Mouse (Mus musculus): Measurements from ENCODE around the gene Gm11639. TPM values are rescaled to one million over a fixed set of nuclear protein-coding genes. Genes with fewer than 3 reads are reported as not detected.

Gm11639 gene
- polyA plus RNA-seq, 1 experiment = 0.07 TPM

DNA sequence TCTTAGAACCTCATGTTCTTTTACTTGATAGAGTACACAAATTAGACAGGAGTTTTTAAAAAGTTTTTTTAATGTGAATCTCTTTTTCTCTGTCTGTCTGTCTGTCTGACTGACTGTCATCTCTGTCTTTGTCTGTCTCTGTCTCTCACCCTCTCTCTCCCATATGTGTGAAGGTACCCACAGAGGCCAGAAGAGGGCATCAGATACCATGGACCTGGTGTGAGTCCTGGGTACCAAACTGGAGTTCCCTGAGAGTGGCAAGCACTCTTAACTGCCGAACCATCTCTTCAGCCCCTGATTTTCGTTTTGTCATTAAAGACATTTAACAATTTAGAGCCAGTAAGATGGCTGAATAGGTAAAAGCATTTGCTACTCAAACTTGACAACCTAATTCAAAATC is 21.6 kb downstream of the Gm11639 start:
- Histone ChIP-seq H3K4me3 (ENCODE audit: low read depth, low read length) (no peak overlapping the region), H3K9me3 (replicated peaks; ENCODE audit: control insufficient read depth, insufficient read depth, low read length, poor library complexity, severe bottlenecking) (no peaks in the 10 kb centered on the region), H3K36me3 (ENCODE audit: control insufficient read depth, insufficient read depth, low read length, poor library complexity, severe bottlenecking) (no peaks in the 10 kb centered on the region), H3K4me1 (ENCODE audit: control insufficient read depth, insufficient read depth, low read length) (no peaks in the 10 kb centered on the region), H3K27ac (ENCODE audit: insufficient read depth, low read length) (no peak overlapping the region), H3K9ac (ENCODE audit: low read depth, poor library complexity, severe bottlenecking) (no peak overlapping the region), H3K27me3 (ENCODE audit: control insufficient read depth, insufficient read depth, low read length, poor library complexity, severe bottlenecking) (peaks cover 2% of the 10 kb centered on the region; the same call in 1 of the 2 replicates)
- TF ChIP-seq EP300 (IDR thresholded peaks at IDR 0.05; ENCODE audit: insufficient read depth, low read depth, low read length) = no peak
- TF ChIP-seq CTCF (IDR thresholded peaks at IDR 0.05; ENCODE audit: low read depth, low read length) = peak; percentile 30
- TF ChIP-seq POLR2A (IDR thresholded peaks at IDR 0.05; ENCODE audit: insufficient read depth, low read length) = no peak

DNA sequence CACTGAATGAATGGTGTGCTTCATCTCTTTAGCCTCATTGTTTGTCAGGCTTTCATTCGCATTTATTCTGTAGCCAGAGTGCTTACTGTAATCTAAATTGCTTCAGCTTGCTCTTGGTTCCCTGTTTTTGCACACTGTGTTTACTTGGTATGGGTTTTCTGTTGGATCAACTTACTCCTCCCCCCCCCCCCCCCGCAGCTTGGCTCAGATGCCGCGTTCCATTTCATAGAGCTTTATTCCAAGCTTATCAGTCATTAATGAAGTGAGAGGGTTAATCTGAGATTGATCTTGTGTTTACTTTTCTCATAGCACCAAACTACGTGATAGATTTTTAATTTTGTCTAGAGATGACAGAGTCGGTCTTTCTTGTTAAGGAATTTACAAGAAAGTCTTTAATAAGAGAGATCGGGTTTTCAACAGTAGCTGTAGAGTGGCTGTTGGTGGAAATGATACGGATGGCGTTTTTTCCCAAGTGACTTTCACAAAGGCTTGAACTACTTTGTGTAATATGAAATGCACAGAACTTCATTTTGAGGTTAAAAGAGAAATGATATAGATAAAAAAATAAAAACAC is 59.6 kb downstream of the Gm11639 start:
- no peak overlapping the region for H3K9ac ChIP-seq (ENCODE audit: low read depth, poor library complexity, severe bottlenecking)
- no peaks in the 10 kb centered on the region for H3K27me3 ChIP-seq (ENCODE audit: control insufficient read depth, insufficient read depth, low read length, poor library complexity, severe bottlenecking)
- H3K9me3 ChIP-seq (replicated peaks; ENCODE audit: control insufficient read depth, insufficient read depth, low read length, poor library complexity, severe bottlenecking) = no peaks in the 10 kb centered on the region
- H3K27ac ChIP-seq (ENCODE audit: insufficient read depth, low read length) = no peak overlapping the region
- H3K36me3 ChIP-seq (ENCODE audit: control insufficient read depth, insufficient read depth, low read length, poor library complexity, severe bottlenecking) = no peaks in the 10 kb centered on the region
- no peak for TF ChIP-seq POLR2A (IDR thresholded peaks at IDR 0.05; ENCODE audit: insufficient read depth, low read length)
- no peak for TF ChIP-seq EP300 (IDR thresholded peaks at IDR 0.05; ENCODE audit: insufficient read depth, low read depth, low read length)
- TF ChIP-seq CTCF (IDR thresholded peaks at IDR 0.05; ENCODE audit: low read depth, low read length) = no peak
- H3K4me1 ChIP-seq (ENCODE audit: control insufficient read depth, insufficient read depth, low read length) = no peaks in the 10 kb centered on the region
- H3K4me3 ChIP-seq (ENCODE audit: low read depth, low read length) = no peak overlapping the region

DNA sequence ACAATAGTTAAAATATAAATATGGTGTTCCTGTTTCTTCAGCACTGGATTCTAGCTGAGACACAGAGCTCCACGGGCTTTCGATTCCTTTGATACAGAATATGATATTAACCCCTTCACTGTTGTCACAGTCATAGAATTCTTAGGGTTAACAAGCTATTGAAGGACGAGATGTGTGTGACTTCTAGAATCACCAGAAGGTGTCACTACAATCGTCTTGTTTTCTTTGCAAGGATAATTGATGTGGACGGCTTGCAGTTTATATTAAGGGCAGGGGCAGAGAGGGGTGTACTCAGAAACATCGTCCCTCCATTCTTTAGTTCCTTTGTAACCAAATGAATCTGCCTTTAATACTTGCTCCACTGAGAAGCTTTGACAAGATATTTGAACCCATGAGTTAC is 80.3 kb downstream of the Gm11639 start:
- no peaks in the 10 kb centered on the region for H3K27me3 ChIP-seq (ENCODE audit: control insufficient read depth, insufficient read depth, low read length, poor library complexity, severe bottlenecking)
- no peak overlapping the region for H3K4me3 ChIP-seq (ENCODE audit: low read depth, low read length)
- H3K27ac ChIP-seq (ENCODE audit: insufficient read depth, low read length) = no peak overlapping the region
- H3K4me1 ChIP-seq (ENCODE audit: control insufficient read depth, insufficient read depth, low read length) = no peaks in the 10 kb centered on the region
- H3K9me3 ChIP-seq (replicated peaks; ENCODE audit: control insufficient read depth, insufficient read depth, low read length, poor library complexity, severe bottlenecking) = no peaks in the 10 kb centered on the region
- TF ChIP-seq EP300 (IDR thresholded peaks at IDR 0.05; ENCODE audit: insufficient read depth, low read depth, low read length) (no peak), POLR2A (IDR thresholded peaks at IDR 0.05; ENCODE audit: insufficient read depth, low read length) (no peak), CTCF (IDR thresholded peaks at IDR 0.05; ENCODE audit: low read depth, low read length) (no peak)
- H3K9ac ChIP-seq (ENCODE audit: low read depth, poor library complexity, severe bottlenecking) = no peak overlapping the region
- no peaks in the 10 kb centered on the region for H3K36me3 ChIP-seq (ENCODE audit: control insufficient read depth, insufficient read depth, low read length, poor library complexity, severe bottlenecking)

DNA sequence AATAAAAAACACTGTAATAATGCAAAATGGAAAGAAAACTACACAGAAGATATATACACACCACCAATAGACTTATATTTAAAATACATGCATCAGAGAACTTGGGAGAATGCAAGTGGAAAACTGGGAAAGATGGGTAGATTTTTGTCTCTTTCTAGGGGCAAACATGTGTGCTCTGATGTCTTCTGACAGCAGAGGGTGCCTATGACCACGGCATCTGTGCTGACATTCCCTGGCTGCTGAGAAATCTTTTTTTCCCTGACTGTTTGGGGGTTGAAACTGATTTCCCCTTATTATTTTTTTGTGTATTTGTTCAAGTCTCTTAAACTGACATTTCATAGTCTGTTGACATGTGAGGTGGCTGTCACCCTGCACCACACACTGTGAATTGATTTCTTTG is 81.6 kb downstream of the Gm11639 start:
- no peaks in the 10 kb centered on the region for H3K36me3 ChIP-seq (ENCODE audit: control insufficient read depth, insufficient read depth, low read length, poor library complexity, severe bottlenecking)
- no peaks in the 10 kb centered on the region for H3K4me1 ChIP-seq (ENCODE audit: control insufficient read depth, insufficient read depth, low read length)
- no peak overlapping the region for H3K27ac ChIP-seq (ENCODE audit: insufficient read depth, low read length)
- H3K4me3 ChIP-seq (ENCODE audit: low read depth, low read length) = no peak overlapping the region
- H3K27me3 ChIP-seq (ENCODE audit: control insufficient read depth, insufficient read depth, low read length, poor library complexity, severe bottlenecking) = no peaks in the 10 kb centered on the region
- TF ChIP-seq CTCF (IDR thresholded peaks at IDR 0.05; ENCODE audit: low read depth, low read length) (peak; percentile 2), EP300 (IDR thresholded peaks at IDR 0.05; ENCODE audit: insufficient read depth, low read depth, low read length) (no peak), POLR2A (IDR thresholded peaks at IDR 0.05; ENCODE audit: insufficient read depth, low read length) (no peak)
- H3K9ac ChIP-seq (ENCODE audit: low read depth, poor library complexity, severe bottlenecking) = no peak overlapping the region
- no peaks in the 10 kb centered on the region for H3K9me3 ChIP-seq (replicated peaks; ENCODE audit: control insufficient read depth, insufficient read depth, low read length, poor library complexity, severe bottlenecking)

DNA sequence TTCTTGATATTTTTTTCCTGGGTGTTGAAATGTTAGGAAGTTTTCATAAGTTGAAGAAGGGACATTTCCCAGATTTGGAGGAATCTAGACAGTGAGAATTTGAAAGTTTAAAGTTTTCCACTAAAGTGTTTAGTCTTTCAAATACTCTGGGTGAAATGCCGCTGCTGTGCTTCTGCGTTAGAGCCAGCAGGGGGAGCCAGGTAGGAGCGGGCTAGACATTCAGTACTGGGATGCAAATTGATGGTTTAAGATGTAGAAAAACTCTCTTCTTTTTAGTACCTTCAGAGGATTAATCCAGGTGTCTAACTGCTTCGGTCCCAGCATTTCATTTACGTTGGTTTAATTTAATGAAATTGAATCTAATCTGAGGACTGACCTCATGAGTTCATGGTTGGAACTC is 82.6 kb downstream of the Gm11639 start:
- TF ChIP-seq EP300 (IDR thresholded peaks at IDR 0.05; ENCODE audit: insufficient read depth, low read depth, low read length) (no peak), CTCF (IDR thresholded peaks at IDR 0.05; ENCODE audit: low read depth, low read length) (peak; percentile 82), POLR2A (IDR thresholded peaks at IDR 0.05; ENCODE audit: insufficient read depth, low read length) (no peak)
- H3K9me3 ChIP-seq (replicated peaks; ENCODE audit: control insufficient read depth, insufficient read depth, low read length, poor library complexity, severe bottlenecking) = no peaks in the 10 kb centered on the region
- H3K36me3 ChIP-seq (ENCODE audit: control insufficient read depth, insufficient read depth, low read length, poor library complexity, severe bottlenecking) = no peaks in the 10 kb centered on the region
- no peak overlapping the region for H3K27ac ChIP-seq (ENCODE audit: insufficient read depth, low read length)
- H3K9ac ChIP-seq (ENCODE audit: low read depth, poor library complexity, severe bottlenecking) = no peak overlapping the region
- no peaks in the 10 kb centered on the region for H3K4me1 ChIP-seq (ENCODE audit: control insufficient read depth, insufficient read depth, low read length)
- no peak overlapping the region for H3K4me3 ChIP-seq (ENCODE audit: low read depth, low read length)
- H3K27me3 ChIP-seq (ENCODE audit: control insufficient read depth, insufficient read depth, low read length, poor library complexity, severe bottlenecking) = no peaks in the 10 kb centered on the region

DNA sequence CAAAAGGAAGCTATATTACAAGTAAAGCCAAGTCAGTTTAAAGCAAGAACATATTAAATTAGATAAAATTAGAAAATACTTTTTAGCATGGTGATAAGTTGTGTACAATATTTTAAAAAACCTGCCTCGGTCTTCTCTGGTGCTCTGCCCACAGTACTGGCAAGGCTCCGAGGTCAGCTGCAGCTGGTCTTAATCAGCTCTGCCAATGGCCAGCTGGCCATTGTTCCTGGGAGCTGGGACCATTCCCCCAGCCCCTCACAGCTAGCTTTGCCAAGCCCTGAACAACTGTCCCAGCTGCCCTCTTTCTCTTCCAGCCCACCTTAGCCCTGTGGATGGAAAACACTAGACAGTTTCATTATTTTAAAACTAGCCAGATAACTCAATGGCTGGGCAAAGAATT is 93.3 kb downstream of the Gm11639 start:
- Histone ChIP-seq H3K27me3 (ENCODE audit: control insufficient read depth, insufficient read depth, low read length, poor library complexity, severe bottlenecking) (no peaks in the 10 kb centered on the region), H3K36me3 (ENCODE audit: control insufficient read depth, insufficient read depth, low read length, poor library complexity, severe bottlenecking) (no peaks in the 10 kb centered on the region), H3K9me3 (replicated peaks; ENCODE audit: control insufficient read depth, insufficient read depth, low read length, poor library complexity, severe bottlenecking) (no peaks in the 10 kb centered on the region), H3K27ac (ENCODE audit: insufficient read depth, low read length) (no peak overlapping the region), H3K9ac (ENCODE audit: low read depth, poor library complexity, severe bottlenecking) (no peak overlapping the region), H3K4me1 (ENCODE audit: control insufficient read depth, insufficient read depth, low read length) (no peaks in the 10 kb centered on the region), H3K4me3 (ENCODE audit: low read depth, low read length) (no peak overlapping the region)
- TF ChIP-seq POLR2A (IDR thresholded peaks at IDR 0.05; ENCODE audit: insufficient read depth, low read length) (no peak), CTCF (IDR thresholded peaks at IDR 0.05; ENCODE audit: low read depth, low read length) (no peak), EP300 (IDR thresholded peaks at IDR 0.05; ENCODE audit: insufficient read depth, low read depth, low read length) (no peak)
